Mouse (Mus musculus) embryo, embryonic 10 days (tissue): Measurements from ENCODE around the gene AC124108.1.
"Not testable (repeated sequence)": the region's sequence is repeated elsewhere in the genome, so short reads cannot be mapped to it uniquely, and the experiment has no call there.

Source experiments
- DNase-seq: peaks from one replicate; pipeline ENCODE4 v3.0.0-alpha.2; 2015; ENCODE audit warnings: low spot score

AC124108.1 gene

GRCm38 (mm10) chr1:132191093-132191785 lies at the start of gene AC124108.1, which contains the start of gene Lemd1:
AC124108.1 (plus strand) TSS chr1:132191457.
Lemd1 (plus strand) TSS chr1:132191431.
- DNase-seq = no peak

- DNase-seq = no peak
Measured at GRCm38 (mm10) chr1:132141753-132142152, 49.5 kb upstream of the AC124108.1 start.

DNA sequence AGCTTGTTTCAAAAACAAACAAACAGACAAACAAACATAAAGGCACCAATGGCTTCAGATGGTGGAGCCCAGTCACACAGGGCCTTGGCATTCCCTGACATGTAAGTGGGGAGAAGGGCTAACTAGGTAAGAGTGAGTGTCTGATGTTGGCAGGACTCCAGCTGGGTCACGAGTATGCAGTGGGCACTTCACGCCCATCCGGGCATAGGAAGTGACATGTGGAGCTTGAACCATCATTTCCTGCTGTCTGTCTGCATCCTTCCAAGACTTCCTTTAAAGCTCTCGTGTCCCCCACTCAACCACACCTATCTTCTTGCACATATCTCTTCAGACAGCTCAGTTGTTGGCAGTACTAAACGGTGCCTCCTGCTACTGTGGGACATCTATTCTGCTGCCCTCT lies 48.2 kb upstream of the AC124108.1 start:
- DNase-seq = no peak

- no peak for DNase-seq
Measured at GRCm38 (mm10) chr1:132143730-132144129, 47.5 kb upstream of the AC124108.1 start.

GRCm38 (mm10) chr1:132144223-132144622 lies 47.0 kb upstream of the AC124108.1 start:
- peak; percentile 56 for DNase-seq

- no peak for DNase-seq
Measured at GRCm38 (mm10) chr1:132144837-132145236, 46.4 kb upstream of the AC124108.1 start.

DNA sequence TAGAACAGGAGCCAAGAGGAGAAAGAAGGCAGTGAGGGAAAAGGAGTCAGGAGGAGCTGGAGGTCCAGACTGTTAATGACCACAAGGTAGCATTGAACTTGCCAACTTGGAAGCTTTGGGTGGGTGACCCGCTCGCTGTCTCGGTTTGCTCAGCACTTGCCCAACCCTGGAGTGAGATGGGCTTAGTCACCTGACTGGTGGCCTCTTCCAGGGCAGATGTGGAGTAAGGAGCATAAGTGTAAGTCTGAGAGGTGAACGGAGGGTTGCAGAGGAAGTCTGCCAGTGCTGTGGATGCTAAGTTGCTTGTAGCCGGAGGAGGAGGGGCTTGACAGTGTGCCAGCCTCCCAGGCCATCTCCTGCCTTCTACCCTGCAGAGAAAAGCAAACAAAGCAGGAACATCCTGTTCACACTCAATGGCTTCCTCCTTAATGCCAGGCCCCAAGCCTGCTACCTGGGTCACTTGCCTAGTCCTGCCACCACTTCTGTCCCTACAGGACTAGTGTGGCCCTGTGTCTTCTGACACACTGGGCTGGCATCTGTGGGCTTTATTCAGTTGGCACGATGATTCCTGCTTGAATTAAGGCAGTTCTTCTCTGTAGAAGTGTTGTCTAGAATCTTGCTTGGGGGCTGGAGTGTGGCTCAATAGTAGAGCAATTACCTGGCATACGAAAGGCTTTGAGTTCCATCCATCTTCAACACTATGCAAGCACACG lies 45.1 kb upstream of the AC124108.1 start:
- no peak for DNase-seq

GRCm38 (mm10) chr1:132149410-132149809 lies 41.8 kb upstream of the AC124108.1 start:
- DNase-seq = no peak

DNA sequence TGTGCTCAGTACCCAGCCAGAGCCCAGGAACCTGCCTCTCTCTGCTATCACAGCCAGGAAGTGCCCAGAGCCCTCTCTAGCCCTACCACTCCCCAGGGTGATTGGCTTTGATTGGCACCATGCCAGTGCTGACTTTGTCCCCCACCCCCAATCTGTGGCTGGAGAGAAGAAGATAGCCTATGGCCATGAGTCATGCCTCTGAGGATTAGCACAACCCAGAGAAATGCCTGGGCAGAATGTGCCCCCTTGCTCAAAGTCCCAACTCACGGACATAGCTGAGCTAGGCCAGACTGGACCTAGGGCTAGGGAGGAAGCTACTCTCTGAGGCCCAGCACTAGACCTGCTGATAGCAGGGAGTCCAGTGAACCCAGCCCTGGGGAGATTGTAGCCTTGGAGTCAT lies 41.1 kb upstream of the AC124108.1 start:
- no peak for DNase-seq

- no peak for DNase-seq
Measured at GRCm38 (mm10) chr1:132150817-132151601, 40.2 kb upstream of the AC124108.1 start.

DNA sequence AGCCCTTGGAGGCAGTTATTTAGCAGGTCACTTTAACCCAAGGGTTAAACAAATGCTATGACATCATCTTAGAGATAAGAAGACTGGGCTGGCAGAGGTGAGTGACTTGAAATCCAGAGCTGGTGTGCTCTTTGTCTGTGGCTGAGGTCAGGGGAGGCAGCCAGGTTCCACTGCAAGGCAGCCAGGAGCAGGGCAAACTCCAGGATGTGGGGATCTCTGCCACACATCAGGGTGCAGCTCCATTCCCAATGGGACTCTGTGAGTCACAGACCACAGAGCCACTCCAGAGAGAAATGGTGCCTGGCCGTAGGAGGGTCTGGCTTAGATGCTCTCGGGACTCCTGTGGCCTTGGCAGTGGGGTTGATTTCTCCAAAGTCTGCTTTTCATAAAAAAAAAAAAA lies 39.3 kb upstream of the AC124108.1 start:
- DNase-seq = no peak

GRCm38 (mm10) chr1:132153086-132153690 lies 38.1 kb upstream of the AC124108.1 start:
- no peak for DNase-seq

DNA sequence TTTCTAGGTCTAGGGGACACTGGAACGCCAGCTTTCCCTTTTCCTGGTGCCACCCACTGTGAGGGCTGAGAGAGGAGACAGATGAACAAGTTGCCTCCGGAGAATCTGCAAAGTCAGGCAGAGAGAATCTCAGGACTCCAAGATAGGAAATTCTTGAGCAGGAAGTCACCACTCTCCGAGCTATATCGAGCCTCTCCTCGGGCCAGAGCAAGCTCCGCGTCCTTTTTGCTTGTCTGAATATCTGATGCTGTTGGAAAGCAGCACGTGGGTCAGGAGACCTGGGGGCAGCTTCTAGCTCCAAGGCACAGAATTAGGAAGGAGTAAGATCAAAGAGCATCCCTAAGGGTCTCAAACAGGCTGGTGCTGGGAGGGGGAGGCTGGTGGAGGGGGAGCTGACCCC lies 37.6 kb upstream of the AC124108.1 start:
- DNase-seq = no peak

DNA sequence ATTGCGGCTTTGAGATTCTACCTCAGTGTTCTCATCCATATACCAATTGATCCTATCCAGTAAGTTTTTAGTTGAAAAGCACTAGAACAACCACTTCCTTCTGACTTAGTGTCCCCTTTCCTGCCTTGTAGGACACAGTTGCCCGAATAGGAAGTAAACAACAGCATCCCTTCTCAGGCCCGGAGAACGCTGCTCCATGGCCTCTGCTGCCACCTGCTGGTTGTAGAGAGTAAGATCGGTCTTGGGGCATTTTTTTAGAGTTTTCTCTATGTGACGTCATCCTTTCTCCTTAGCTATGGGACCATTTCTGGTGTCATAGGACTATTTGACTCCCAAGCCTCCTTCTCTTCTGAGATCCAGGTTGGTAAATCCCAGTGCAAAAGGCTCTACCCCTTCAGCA lies 35.5 kb upstream of the AC124108.1 start:
- peak; percentile 95 for DNase-seq

DNA sequence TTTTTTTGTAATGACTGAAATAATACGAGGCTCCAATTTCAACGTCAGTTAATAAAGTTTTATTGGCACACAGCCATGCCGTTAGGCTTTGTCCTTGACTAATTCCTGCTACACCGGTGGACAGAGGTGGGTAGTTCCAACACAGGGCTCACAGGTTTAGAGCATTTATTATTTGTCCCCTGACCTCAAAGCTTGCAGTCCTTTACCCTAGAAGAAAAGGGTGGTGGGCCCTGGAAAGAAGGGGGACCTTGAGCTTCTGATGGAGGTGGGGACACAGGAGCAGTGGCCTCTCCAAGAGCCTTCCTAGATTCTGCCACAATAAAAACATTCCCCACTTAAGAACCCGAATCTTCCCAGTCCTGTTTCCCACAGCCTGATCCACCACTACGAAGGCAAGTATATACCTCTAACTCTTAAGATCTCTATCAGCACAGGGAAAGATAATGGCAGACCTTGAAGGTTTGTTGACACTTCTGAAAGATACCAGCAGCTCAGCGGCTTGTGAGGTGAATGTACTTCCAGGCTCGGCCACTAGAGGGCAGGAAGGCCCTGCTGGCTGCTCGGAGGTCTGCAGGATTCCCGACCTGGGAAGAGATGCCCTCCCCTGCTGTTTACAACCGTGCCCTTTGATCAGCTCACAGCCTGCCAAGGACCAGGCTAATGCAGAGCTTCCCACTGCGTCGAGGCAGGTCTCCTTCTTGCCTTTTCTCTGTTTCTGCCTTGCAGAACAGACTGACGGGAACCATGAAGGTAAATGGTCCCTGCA lies 34.1 kb upstream of the AC124108.1 start:
- peak; percentile 93 for DNase-seq

DNA sequence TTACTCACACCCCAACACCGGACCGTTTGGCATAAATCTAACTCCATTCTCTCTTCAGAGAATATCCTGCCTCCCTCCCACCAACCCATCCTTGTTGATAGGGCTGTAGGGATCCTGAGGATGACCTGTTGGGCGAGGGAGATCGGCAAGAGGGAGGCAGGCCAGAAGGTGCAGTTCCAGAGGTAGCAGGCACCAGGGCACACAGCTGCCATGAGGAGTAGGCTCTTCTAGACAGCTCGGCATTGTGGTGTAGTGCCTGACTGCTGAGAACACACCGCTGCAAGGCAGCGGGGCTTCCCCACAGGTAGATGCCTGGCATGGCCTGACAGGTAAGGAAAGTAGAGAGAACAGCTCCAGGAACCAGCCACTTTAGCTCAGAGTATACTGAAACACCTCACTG lies 33.4 kb upstream of the AC124108.1 start:
- no peak for DNase-seq

DNA sequence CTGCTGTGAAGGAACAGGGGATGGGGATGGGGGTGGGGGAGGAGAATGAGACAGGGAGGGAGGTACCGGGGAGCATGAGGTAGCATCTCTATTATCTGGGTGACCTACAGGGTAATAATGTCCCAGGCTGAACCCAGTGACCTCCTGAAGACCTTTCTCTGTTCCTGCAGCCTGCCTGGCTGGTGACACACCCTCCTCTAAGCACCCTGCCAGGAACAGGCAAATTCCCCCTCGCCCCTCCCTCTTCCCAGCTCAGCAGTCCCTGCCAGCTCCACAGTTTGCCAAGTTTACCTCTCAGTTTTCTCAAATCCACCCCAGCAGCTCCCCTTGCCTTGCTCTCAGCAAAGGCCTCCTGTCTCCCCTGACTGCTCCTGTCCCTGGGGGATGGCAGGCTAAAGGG lies 32.5 kb upstream of the AC124108.1 start:
- no peak for DNase-seq

DNA sequence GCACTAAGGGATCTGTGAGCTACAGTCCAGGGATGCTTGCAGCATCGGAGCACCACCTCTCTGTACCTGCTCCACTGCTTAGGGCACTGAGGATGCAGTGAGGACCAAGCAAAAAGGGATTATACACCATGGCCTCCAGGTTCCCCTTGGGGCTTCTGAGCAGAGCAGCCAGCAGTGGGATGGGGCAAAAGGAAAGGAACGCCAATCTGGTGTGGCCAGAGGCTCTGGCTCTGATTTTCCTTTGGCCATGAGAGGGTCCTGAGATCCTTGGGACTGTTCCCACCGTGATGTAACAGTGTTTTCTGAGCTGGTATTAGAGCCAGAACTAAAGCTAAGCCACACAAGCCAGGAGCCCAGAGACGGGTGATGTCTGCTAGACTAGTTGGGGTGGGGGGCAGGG lies 31.6 kb upstream of the AC124108.1 start:
- no peak for DNase-seq

- DNase-seq = no peak
Measured at GRCm38 (mm10) chr1:132161211-132161880, 29.9 kb upstream of the AC124108.1 start.

DNA sequence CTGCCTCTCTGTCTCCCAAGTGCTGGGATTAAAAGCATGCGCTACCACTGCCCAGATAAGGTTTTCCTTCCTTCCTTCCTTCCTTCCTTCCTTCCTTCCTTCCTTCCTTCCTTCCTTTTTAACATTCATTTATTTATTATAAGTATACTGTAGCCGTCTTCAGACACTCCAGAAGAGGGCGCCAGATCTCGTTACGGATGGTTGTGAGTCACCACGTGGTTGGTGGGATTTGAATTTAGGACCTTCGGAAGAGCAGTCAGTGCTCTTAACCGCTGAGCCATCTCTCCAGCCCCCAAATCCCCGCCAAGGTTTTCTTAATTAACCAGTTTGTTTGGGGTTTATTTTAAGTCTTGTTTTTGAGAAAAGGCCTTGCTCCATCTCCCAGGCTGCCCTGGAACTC lies 28.6 kb upstream of the AC124108.1 start:
- not testable (repeated sequence) for DNase-seq
